Mouse (Mus musculus) liver, embryonic 13.5 days (tissue): Measurements from ENCODE around the gene Kel. TPM values are rescaled to one million over a fixed set of nuclear protein-coding genes. Genes with fewer than 3 reads are reported as not detected.
A peak's percentile ranks its signal among the peaks of the same experiment; 100 is the strongest.

Source experiments
- ATAC-seq: fragments of 200-750 bp; cut with Nextera tagmentation; 2 replicates; pipeline ENCODE4 v1.8.0; 2017; ENCODE audit warnings: low read depth, mild to moderate bottlenecking, moderate number of reproducible peaks, moderate library complexity
- DNase-seq: peaks from one replicate; pipeline ENCODE4 v3.0.0; 2022
- H3K27ac ChIP-seq: fragments of 300-500 bp; sonication (generic); 2 replicates; pipeline ENCODE4 v1.5.1; 2015; ENCODE audit warnings: moderate library complexity, mild to moderate bottlenecking, inconsistent platforms
- H3K27me3 ChIP-seq: fragments of 300-500 bp; sonication (generic); 2 replicates; pipeline ENCODE4 v1.6.1; 2015; ENCODE audit warnings: mild to moderate bottlenecking, inconsistent platforms
- H3K36me3 ChIP-seq: fragments of 300-500 bp; sonication (generic); 2 replicates; pipeline ENCODE4 v1.6.1; 2015; ENCODE audit warnings: mild to moderate bottlenecking, inconsistent platforms
- H3K4me1 ChIP-seq: fragments of 300-500 bp; sonication (generic); replicated peaks from 2 replicates; pipeline ENCODE4 v1.6.1; 2015; ENCODE audit warnings: inconsistent platforms
- H3K4me2 ChIP-seq: fragments of 300-500 bp; sonication (generic); 2 replicates; pipeline ENCODE4 v1.6.1; 2015; ENCODE audit warnings: inconsistent platforms, mild to moderate bottlenecking, moderate library complexity
- H3K4me3 ChIP-seq: fragments of 300-500 bp; sonication (generic); replicated peaks from 2 replicates; pipeline ENCODE4 v1.5.1; 2015; ENCODE audit warnings: mild to moderate bottlenecking, inconsistent platforms
- H3K9ac ChIP-seq: fragments of 300-500 bp; sonication (generic); 2 replicates; pipeline ENCODE4 v1.6.1; 2015; ENCODE audit warnings: mild to moderate bottlenecking, inconsistent platforms
- H3K9me3 ChIP-seq: fragments of 300-500 bp; sonication (generic); replicated peaks from 2 replicates; pipeline ENCODE4 v1.6.1; 2016; ENCODE audit warnings: inconsistent platforms
- WGBS: fragments of 180-500 bp; shearing (Covaris S2); methylation state at CpG from one replicate; pipeline ENCODE4 v1.1.7; 2015; ENCODE audit not compliant: insufficient replicate concordance; 5-methylcytosine and 5-hydroxymethylcytosine counted together
- polyA plus RNA-seq: library from polyadenylated mRNA; unstranded; fragments of >200 nt; fragmentation: Nextera tagmentation; extraction: Ambion mirVana; gene quantifications from 2 replicates; pipeline ENCODE4 v1.2.1, GENCODE M21; 2015

Gene Kel
- polyA plus RNA-seq, 1 experiment from 2014 or later = 237 TPM

DNA sequence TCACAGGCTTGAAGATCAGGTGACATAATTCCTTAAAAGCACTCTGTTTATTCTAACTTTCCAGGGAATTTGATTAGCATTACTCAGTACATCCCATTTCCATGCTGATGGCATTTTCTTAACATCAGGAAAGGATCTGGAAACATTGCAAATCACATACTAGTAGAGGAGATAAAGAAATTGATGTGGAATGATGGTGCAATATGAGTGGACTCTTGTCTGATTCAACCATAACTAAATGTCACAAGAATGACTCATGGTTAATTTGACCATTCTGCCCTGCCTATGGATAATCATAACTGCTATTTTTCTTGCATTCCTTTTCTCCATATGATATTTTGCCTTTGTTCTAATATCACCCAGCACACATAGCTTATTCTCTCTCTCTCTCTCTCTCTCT, 11.9 kb downstream of the Kel start:
- ATAC-seq (no peak), DNase-seq (no peak)
- Histone ChIP-seq H3K36me3 (peaks cover 92% of the 10 kb centered on the region), H3K27ac (no peak overlapping the region), H3K9ac (no peak overlapping the region), H3K27me3 (no peaks in the 10 kb centered on the region), H3K4me3 (no peak overlapping the region), H3K9me3 (no peaks in the 10 kb centered on the region), H3K4me1 (peaks cover 52% of the 10 kb centered on the region), H3K4me2 (no peak overlapping the region)

DNA sequence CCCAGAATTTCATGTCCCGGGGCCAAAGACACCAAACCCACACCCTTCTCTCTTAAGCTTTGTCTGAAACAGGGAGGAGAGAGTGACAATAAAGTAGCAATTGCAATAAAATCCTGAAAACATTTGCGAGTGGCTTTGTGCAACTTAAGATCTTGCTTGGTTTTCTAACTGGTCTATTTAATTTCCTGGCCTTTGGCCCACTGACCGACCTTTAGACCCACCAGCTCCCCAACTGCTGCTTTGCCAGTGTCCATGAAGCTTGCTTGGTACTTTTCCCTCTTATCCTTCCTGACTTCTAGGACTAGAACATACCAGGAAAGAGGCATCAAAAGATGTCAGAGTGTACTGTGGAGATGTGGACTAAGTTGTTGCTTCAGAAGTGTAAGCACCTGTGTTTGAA, 18.5 kb downstream of the Kel start:
- H3K9me3 ChIP-seq = no peaks in the 10 kb centered on the region
- WGBS = 78% methylated on average over 3 of the region's 3 CpGs
- no peaks in the 10 kb centered on the region for H3K27me3 ChIP-seq
- no peak overlapping the region for H3K4me3 ChIP-seq
- ATAC-seq (no peak), DNase-seq (no peak)
- H3K36me3 ChIP-seq = peaks cover 64% of the 10 kb centered on the region
- no peak overlapping the region for H3K4me2 ChIP-seq
- H3K4me1 ChIP-seq = peaks cover 49% of the 10 kb centered on the region
- peak overlapping the region; percentile 56 for H3K27ac ChIP-seq
- H3K9ac ChIP-seq = no peak overlapping the region

DNA sequence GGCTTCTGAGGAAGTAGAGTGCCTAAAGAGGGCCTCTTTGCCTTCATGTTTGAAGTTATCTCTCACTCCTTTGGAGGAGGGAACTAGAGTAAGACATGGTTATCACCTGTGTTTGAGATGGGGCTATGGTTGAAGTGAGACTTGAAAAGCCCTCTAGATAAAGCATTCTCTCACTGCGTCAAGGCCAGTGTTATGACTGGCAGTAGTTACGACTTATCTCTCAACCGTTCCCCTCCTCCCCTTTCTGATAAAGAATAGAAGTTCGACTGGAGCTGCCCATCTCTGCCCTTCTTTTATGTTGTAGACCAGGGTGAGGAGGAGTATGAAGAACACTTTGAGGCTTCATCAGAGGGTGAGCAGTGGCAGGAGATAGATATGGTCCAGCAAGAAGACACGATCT, 19.2 kb downstream of the Kel start:
- Histone ChIP-seq H3K9me3 (no peaks in the 10 kb centered on the region), H3K27ac (peak overlapping the region; percentile 56), H3K36me3 (peaks cover 57% of the 10 kb centered on the region), H3K9ac (no peak overlapping the region), H3K4me3 (no peak overlapping the region), H3K4me1 (peaks cover 48% of the 10 kb centered on the region), H3K4me2 (no peak overlapping the region), H3K27me3 (no peaks in the 10 kb centered on the region)
- ATAC-seq (peak; percentile 86), DNase-seq (peak; percentile 29)
- 21% methylated on average over 5 of the region's 5 CpGs for WGBS

DNA sequence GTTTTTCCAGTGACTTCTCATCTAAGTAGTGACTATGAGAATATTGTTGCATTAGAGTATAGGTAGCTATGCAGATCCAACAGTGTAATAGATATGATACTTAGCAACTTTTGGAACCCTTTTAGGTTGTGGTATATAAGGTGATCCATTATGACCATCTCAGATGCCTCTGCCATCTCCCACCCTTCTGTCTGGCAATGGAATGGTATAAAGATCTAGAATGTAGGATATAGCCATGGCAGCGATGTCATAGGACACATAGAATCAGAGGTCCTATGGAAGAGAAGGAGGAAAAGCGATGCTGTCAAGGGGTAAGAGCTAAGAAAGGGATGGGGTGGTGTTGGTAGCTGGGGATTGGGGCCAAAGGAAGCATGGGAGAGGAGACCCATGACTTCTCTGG, 20.0 kb downstream of the Kel start, which contains the start of gene Llcfc1:
Llcfc1 (plus strand) TSS at position 301 of the 400 bp plus-strand sequence.
- Histone ChIP-seq H3K27ac (peak within 1 kb of the TSS; percentile 56), H3K4me1 (peaks cover 41% of the 10 kb centered on the region), H3K4me3 (no peak within 1 kb of the TSS), H3K4me2 (no peak within 1 kb of the TSS), H3K27me3 (no peaks in the 10 kb centered on the region), H3K36me3 (peaks cover 49% of the 10 kb centered on the region), H3K9me3 (no peaks in the 10 kb centered on the region), H3K9ac (no peak within 1 kb of the TSS)
- 0 out of 2 replicates have a peak, but pooled peaks have one; percentile 2 for ATAC-seq
- WGBS = 94% methylated on average over 2 of the region's 2 CpGs
- no peak for DNase-seq

DNA sequence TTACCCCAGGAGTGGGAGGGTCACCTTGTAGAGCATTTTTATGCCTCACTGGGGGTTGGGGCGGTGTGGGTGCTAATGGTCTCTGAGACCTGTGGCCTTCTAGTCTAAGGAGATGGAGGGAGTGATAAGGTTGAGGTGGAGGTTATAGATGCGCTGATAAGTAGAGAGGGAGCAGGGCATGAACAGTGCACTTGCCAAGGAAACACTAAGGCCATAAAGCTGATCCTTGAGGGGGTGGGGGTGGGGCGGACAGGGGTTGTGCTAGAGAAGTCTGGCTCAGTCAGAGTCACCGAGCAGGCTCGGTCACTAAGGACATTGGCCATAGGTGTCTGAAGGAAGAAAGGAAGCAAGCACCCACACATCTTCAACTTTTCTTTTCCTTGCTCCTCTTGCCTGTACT, 22.5 kb downstream of the Kel start:
- Histone ChIP-seq H3K9ac (no peak overlapping the region), H3K27me3 (no peaks in the 10 kb centered on the region), H3K4me3 (no peak overlapping the region), H3K27ac (no peak overlapping the region), H3K9me3 (no peaks in the 10 kb centered on the region), H3K36me3 (peaks cover 26% of the 10 kb centered on the region), H3K4me1 (peaks cover 19% of the 10 kb centered on the region), H3K4me2 (no peak overlapping the region)
- WGBS = 75% methylated on average over 5 of the region's 5 CpGs
- ATAC-seq (no peak), DNase-seq (no peak)

DNA sequence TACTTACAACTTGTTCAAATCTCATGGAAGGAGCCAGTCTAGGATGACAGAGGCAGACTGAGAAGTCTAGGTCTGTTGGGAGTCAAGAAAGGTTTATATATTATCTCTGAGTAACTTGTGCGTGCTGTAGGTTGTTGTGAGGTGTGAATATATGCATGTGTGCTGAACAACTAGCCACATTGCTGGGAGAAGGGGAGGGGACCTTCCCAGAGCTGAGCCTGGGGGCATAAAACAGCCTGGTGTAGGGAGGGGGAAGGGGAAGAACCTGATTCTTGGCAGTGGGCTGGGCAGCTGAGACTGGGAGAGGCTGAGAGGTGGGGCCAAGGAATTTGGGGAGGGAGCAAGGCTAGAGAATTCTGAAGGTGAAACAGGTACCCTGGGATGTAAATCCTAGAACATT, 23.5 kb downstream of the Kel start, which contains the start of gene Trpv5:
Trpv5 (minus strand) TSS at position 101 of the 400 bp plus-strand sequence.
- ATAC-seq (no peak), DNase-seq (no peak)
- Histone ChIP-seq H3K9me3 (no peaks in the 10 kb centered on the region), H3K4me1 (peaks cover 9% of the 10 kb centered on the region), H3K9ac (no peak within 1 kb of the TSS), H3K4me2 (no peak within 1 kb of the TSS), H3K27ac (no peak within 1 kb of the TSS), H3K27me3 (no peaks in the 10 kb centered on the region), H3K36me3 (peaks cover 16% of the 10 kb centered on the region), H3K4me3 (no peak within 1 kb of the TSS)
- 58% methylated on average over 1 of the region's 1 CpGs for WGBS

DNA sequence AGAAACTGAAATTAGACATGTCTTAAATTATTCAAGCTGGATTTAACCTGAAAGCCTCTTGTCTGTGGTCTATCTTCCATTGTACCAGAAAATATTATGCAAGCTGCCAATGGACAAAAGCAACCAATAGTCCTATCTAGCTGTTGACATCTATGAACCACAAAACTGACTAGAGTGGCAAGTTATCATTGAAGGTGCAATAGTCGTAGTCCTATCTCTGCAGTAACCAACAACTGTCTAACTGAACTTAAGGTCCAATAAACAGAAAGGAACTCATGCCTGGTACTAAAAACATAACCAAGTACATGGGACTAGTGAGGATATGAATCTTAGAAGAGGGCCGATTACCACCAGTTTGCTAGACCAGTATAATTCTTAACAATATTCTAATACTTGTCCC, 27.6 kb downstream of the Kel start:
- no peaks in the 10 kb centered on the region for H3K4me1 ChIP-seq
- H3K27ac ChIP-seq = no peak overlapping the region
- DNase-seq = no peak
- H3K27me3 ChIP-seq = no peaks in the 10 kb centered on the region
- H3K9me3 ChIP-seq = no peaks in the 10 kb centered on the region
- no peak overlapping the region for H3K9ac ChIP-seq
- no peak for ATAC-seq
- no peak overlapping the region for H3K4me3 ChIP-seq
- no peak overlapping the region for H3K4me2 ChIP-seq
- 30% methylated on average over 2 of the region's 2 CpGs for WGBS
- H3K36me3 ChIP-seq = no peaks in the 10 kb centered on the region

DNA sequence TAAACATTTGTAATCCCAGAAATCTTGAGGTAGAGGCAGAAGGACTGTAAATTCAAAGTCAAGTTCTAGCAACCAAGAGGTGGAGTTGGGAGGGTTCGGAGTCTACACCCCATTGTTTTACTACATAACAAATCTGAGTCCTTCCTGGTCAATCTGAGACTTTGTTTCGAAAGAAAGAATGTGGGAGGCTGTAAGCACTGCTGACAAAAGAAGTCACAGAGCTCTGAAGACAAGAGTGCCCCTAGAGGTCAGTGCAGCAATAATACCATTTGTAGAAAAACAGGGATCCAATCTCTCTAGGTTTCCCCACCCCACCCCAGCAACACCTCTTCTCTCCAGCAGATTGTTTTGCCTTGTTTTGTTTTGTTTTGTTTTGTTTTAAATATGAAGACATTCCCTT, 41.8 kb downstream of the Kel start:
- ATAC-seq (no peak), DNase-seq (no peak)
- 23% methylated on average over 2 of the region's 2 CpGs for WGBS
- Histone ChIP-seq H3K4me2 (no peak overlapping the region), H3K27me3 (no peaks in the 10 kb centered on the region), H3K9me3 (no peaks in the 10 kb centered on the region), H3K9ac (no peak overlapping the region), H3K27ac (no peak overlapping the region), H3K4me3 (no peak overlapping the region), H3K4me1 (no peaks in the 10 kb centered on the region), H3K36me3 (no peaks in the 10 kb centered on the region)

DNA sequence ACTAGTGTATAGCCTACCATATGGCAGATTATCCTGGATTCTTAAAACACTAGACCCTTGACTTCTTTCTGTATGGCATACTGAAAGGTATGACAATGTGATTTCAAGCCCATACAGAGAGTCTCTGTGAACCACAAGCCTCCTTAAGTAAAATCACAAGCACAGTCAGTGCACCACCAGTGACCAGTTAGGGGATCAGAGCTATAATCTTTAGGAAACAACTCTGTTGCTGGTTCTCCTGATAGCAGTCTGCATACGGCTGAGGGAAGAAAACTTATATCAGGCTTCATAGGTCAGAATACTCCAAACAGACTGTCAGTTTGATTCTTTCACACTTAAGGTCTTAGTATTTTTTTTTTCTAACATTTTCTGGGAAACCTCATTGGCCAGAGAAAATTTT, 45.7 kb downstream of the Kel start:
- WGBS = 16% methylated on average over 1 of the region's 1 CpGs
- ATAC-seq = no peak
- Histone ChIP-seq H3K9me3 (no peaks in the 10 kb centered on the region), H3K27me3 (no peaks in the 10 kb centered on the region), H3K4me2 (no peak overlapping the region), H3K36me3 (no peaks in the 10 kb centered on the region), H3K4me1 (no peaks in the 10 kb centered on the region), H3K27ac (no peak overlapping the region), H3K9ac (no peak overlapping the region), H3K4me3 (no peak overlapping the region)
- DNase-seq = no peak

DNA sequence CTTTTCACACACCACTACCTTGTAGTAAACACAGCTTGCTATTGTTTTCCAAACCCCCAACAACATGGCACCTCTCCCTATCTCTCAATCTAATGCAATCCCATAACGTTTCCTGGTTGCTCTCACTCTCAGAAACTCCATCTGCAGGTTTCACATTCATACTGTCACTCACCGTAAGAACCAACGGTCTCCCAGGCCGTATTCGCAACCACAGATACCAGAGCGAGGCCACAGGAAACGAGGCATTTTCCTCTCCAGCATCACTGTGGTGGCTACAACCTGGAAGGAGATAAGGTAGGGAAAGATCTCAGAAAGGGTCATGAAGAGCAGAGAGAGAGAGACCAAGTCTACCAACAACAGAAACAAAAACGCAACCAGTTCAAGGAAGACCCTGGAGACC, 49.5 kb downstream of the Kel start:
- Histone ChIP-seq H3K4me3 (no peak overlapping the region), H3K4me2 (no peak overlapping the region)
- 20% methylated on average over 8 of the region's 8 CpGs for whole genome bisulfite sequencing

DNA sequence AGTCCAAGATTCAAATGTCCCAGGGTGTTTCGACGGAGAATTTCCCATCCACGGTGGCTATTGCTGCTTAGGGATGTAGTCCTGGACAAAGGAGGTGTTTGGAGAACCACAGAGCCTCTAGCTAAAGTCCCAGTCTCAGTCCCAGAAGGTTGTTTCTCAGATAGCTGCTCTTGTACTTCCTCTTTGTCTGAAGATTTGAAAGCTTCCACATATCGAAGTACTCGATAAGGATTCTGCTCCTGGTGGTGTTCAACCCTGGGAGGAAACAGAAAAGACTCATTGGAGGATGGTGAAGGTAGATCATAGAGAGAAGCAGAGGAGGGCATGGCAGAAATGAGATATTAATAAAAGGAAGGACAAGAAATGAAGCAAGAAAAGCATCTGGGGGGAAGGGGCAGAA, 51.0 kb downstream of the Kel start:
- no peaks in the 10 kb centered on the region for H3K9me3 ChIP-seq
- H3K36me3 ChIP-seq = no peaks in the 10 kb centered on the region
- ATAC-seq (no peak), DNase-seq (no peak)
- no peaks in the 10 kb centered on the region for H3K4me1 ChIP-seq
- WGBS = 45% methylated on average over 5 of the region's 5 CpGs
- H3K4me3 ChIP-seq = no peak overlapping the region
- no peaks in the 10 kb centered on the region for H3K27me3 ChIP-seq
- no peak overlapping the region for H3K27ac ChIP-seq
- no peak overlapping the region for H3K4me2 ChIP-seq
- no peak overlapping the region for H3K9ac ChIP-seq

More for the DNA sequence above, 49.5 kb downstream of the Kel start:
- Histone ChIP-seq H3K4me1 (no peaks in the 10 kb centered on the region), H3K27ac (no peak overlapping the region), H3K9me3 (no peaks in the 10 kb centered on the region), H3K9ac (no peak overlapping the region), H3K36me3 (no peaks in the 10 kb centered on the region), H3K27me3 (no peaks in the 10 kb centered on the region)
- ATAC-seq (no peak), DNase-seq (no peak)

DNA sequence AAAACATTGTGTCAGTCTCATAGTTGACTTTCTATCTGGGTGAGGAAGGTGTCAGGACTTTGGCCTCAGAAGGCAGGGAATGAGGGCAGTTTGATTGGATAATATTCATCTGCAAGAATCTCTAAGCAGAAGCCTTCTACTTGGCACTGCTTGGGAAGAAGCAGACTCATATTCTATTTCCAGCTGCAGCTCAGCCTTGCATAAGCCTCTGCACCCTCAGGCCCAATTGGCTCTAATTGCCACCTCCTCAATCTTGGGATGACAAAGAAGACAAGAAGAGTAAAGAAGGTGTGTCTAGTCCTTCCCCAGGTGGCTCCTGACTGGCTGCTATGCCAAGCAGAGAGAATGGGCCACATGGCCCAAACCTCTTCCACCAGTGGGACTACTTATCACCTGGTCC, 57.5 kb downstream of the Kel start:
- Histone ChIP-seq H3K9ac (no peak overlapping the region), H3K4me1 (no peaks in the 10 kb centered on the region), H3K27ac (no peak overlapping the region), H3K36me3 (no peaks in the 10 kb centered on the region), H3K4me3 (no peak overlapping the region), H3K9me3 (no peaks in the 10 kb centered on the region), H3K27me3 (no peaks in the 10 kb centered on the region), H3K4me2 (no peak overlapping the region)
- ATAC-seq (no peak), DNase-seq (no peak)
